Mouse (Mus musculus): ENCODE measurements around the gene Cyb561. TPM values are rescaled to one million over a fixed set of nuclear protein-coding genes. Genes with fewer than 3 reads are reported as not detected.
A peak's percentile ranks its signal among the peaks of the same experiment; 100 is the strongest.

Gene Cyb561
- total and polyA plus RNA-seq, 2 experiments from 2014 or later, result 7.1 to 11.4 TPM

DNA sequence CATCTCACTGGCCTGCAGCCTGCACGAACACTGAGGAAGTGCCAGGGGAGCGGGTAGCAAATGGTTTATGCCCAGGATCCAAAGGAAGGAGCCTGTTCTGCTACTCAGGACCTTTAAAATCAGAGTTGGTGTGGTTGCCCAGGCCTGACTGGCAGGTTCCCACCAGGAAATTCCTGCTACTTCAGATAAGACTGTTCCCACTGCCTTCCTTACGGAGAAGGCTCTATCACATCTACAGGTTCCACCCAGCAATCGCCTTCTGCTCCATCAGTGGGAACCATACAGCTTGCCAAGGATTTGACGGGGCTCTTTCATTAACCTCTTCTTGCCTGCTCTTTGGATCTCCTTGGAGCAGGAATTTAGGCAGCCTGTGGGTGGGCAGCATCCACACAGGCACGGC lies 34.3 kb upstream of the Cyb561 start:
- Histone ChIP-seq H3K27ac (ENCODE audit: low read depth) (no peak overlapping the region), H3K36me3 (replicated peaks; ENCODE audit: control insufficient read depth, insufficient read depth, low read length) (no peaks in the 10 kb centered on the region), H3K27me3 (ENCODE audit: control insufficient read depth, insufficient read depth, low read length) (no peaks in the 10 kb centered on the region), H3K9ac (replicated peaks; ENCODE audit: low read depth, low read length) (no peak overlapping the region), H3K9me3 (replicated peaks; ENCODE audit: control insufficient read depth, low read length) (no peaks in the 10 kb centered on the region), H3K4me2 (ENCODE audit: low read depth, low read length) (no peak overlapping the region), H3K4me1 (ENCODE audit: control insufficient read depth, insufficient read depth) (no peaks in the 10 kb centered on the region), H3K4me3 (ENCODE audit: low read depth, low read length) (no peak overlapping the region)
- 48% methylated on average over 6 of the region's 6 CpGs for WGBS
- TF ChIP-seq EP300 (IDR thresholded peaks at IDR 0.05; ENCODE audit: low read depth) (no peak), CTCF (IDR thresholded peaks at IDR 0.05; ENCODE audit: low read depth) (no peak)
- ATAC-seq (ENCODE audit: insufficient read depth, low read depth) (no peak; the same call in 1 of the 2 replicates), DNase-seq (ENCODE audit: low spot score) (peak; percentile 12)

DNA sequence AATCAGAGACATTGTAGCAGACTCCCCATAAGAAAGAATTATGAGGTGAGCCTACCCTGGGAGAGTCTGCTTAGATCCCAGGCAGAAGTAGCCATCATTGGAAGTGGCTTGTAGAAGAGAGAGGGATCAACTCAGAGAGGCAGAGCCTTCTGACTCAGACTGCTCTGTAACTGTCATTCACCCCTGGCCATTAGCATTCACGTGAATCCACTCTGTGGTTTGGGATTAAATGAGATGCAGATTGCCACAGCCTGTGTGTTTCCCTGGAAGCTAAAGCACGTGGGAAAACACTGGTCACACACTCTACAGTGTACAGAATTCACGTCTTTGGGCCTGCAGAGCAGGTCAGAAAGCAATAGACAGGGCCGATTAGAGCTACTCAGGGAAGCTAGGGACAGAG lies 31.3 kb upstream of the Cyb561 start:
- Histone ChIP-seq H3K4me2 (ENCODE audit: low read depth, low read length) (no peak overlapping the region), H3K9me3 (replicated peaks; ENCODE audit: control insufficient read depth, low read length) (no peaks in the 10 kb centered on the region), H3K36me3 (replicated peaks; ENCODE audit: control insufficient read depth, insufficient read depth, low read length) (no peaks in the 10 kb centered on the region), H3K9ac (replicated peaks; ENCODE audit: low read depth, low read length) (no peak overlapping the region), H3K27ac (ENCODE audit: low read depth) (no peak overlapping the region), H3K4me1 (ENCODE audit: control insufficient read depth, insufficient read depth) (no peaks in the 10 kb centered on the region), H3K4me3 (ENCODE audit: low read depth, low read length) (no peak overlapping the region), H3K27me3 (ENCODE audit: control insufficient read depth, insufficient read depth, low read length) (no peaks in the 10 kb centered on the region)
- ATAC-seq (ENCODE audit: insufficient read depth, low read depth), result no peak
- WGBS, result 60% methylated on average over 4 of the region's 4 CpGs
- TF ChIP-seq EP300 (IDR thresholded peaks at IDR 0.05; ENCODE audit: low read depth) (no peak), CTCF (IDR thresholded peaks at IDR 0.05; ENCODE audit: low read depth) (no peak)
- DNase-seq (ENCODE audit: low spot score), result no peak

DNA sequence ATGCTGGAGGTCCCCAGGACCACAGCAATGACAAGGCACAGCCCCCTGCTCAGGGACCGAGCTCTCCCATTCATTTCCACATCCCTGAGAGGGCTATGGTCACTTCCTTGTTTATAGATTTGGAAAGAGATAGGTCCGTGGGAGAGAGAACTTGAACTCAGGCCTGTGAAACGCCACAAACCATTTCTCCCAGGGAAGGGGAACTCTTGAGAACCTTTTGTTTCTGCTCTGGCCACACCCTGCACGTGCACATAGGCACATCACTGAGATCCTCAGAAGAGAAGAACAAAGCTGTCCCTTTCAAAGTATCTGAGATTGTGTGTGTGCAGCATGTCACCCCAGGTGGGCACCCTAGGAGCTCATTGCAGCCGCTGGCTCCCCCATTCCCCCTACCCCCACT lies 25.5 kb upstream of the Cyb561 start:
- Histone ChIP-seq H3K36me3 (replicated peaks; ENCODE audit: control insufficient read depth, insufficient read depth, low read length) (no peaks in the 10 kb centered on the region), H3K4me1 (ENCODE audit: control insufficient read depth, insufficient read depth) (no peaks in the 10 kb centered on the region), H3K27me3 (ENCODE audit: control insufficient read depth, insufficient read depth, low read length) (no peaks in the 10 kb centered on the region), H3K9ac (replicated peaks; ENCODE audit: low read depth, low read length) (no peak overlapping the region), H3K27ac (ENCODE audit: low read depth) (no peak overlapping the region), H3K4me2 (ENCODE audit: low read depth, low read length) (no peak overlapping the region), H3K9me3 (replicated peaks; ENCODE audit: control insufficient read depth, low read length) (no peaks in the 10 kb centered on the region), H3K4me3 (ENCODE audit: low read depth, low read length) (no peak overlapping the region)
- no peak for ATAC-seq (ENCODE audit: insufficient read depth, low read depth)
- WGBS, result 53% methylated on average over 5 of the region's 5 CpGs
- no peak for TF ChIP-seq CTCF (IDR thresholded peaks at IDR 0.05; ENCODE audit: low read depth)
- TF ChIP-seq EP300 (IDR thresholded peaks at IDR 0.05; ENCODE audit: low read depth), result no peak
- DNase-seq (ENCODE audit: low spot score), result no peak

DNA sequence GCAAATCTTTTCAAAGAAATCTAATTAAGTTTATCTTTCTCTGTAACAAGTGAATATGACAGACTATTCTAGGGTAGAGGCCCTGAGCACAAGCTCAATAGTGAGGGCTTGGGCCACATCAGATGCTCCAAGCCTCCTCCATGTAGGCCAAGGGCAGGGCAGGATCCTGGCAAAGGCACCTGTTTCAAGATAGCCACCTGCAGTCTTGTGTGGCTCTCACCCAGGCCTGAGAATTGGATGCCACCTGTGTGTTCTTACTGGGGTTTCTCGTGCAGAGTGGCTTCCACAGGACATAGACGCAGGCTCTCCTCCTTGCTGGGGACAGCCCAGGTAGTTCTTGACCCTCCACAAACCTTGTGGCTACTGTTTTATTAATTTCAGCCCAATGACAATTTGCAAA lies 25.1 kb upstream of the Cyb561 start:
- no peak overlapping the region for H3K4me2 ChIP-seq (ENCODE audit: low read depth, low read length)
- WGBS, result 68% methylated on average over 2 of the region's 2 CpGs
- no peaks in the 10 kb centered on the region for H3K36me3 ChIP-seq (replicated peaks; ENCODE audit: control insufficient read depth, insufficient read depth, low read length)
- H3K9ac ChIP-seq (replicated peaks; ENCODE audit: low read depth, low read length), result no peak overlapping the region
- H3K4me1 ChIP-seq (ENCODE audit: control insufficient read depth, insufficient read depth), result no peaks in the 10 kb centered on the region
- H3K4me3 ChIP-seq (ENCODE audit: low read depth, low read length), result no peak overlapping the region
- H3K27ac ChIP-seq (ENCODE audit: low read depth), result no peak overlapping the region
- no peak for TF ChIP-seq CTCF (IDR thresholded peaks at IDR 0.05; ENCODE audit: low read depth)
- no peak for TF ChIP-seq EP300 (IDR thresholded peaks at IDR 0.05; ENCODE audit: low read depth)
- no peak for DNase-seq (ENCODE audit: low spot score)
- ATAC-seq (ENCODE audit: insufficient read depth, low read depth), result no peak
- H3K27me3 ChIP-seq (ENCODE audit: control insufficient read depth, insufficient read depth, low read length), result no peaks in the 10 kb centered on the region
- H3K9me3 ChIP-seq (replicated peaks; ENCODE audit: control insufficient read depth, low read length), result no peaks in the 10 kb centered on the region

DNA sequence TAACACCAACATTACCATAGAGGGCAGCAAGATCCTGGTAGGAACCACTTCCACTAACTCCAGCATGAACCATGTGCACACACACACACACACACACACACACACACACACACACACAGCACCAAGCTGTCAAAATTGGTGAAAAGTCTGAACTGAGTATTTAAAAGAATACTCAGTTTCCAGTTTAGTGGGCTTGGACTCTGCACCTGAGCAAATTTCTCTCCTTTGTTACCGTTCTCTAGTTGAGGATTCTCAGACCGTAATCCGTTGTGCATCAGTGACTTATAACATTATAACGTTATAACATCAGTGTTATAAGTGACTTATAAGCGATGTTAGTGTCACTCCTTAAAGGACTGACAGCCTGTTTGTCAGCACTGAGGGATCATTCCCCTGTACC lies 22.5 kb upstream of the Cyb561 start:
- Histone ChIP-seq H3K9me3 (replicated peaks; ENCODE audit: control insufficient read depth, low read length) (no peaks in the 10 kb centered on the region), H3K9ac (replicated peaks; ENCODE audit: low read depth, low read length) (no peak overlapping the region), H3K27ac (ENCODE audit: low read depth) (no peak overlapping the region), H3K4me1 (ENCODE audit: control insufficient read depth, insufficient read depth) (no peaks in the 10 kb centered on the region), H3K36me3 (replicated peaks; ENCODE audit: control insufficient read depth, insufficient read depth, low read length) (no peaks in the 10 kb centered on the region), H3K27me3 (ENCODE audit: control insufficient read depth, insufficient read depth, low read length) (no peaks in the 10 kb centered on the region; the same call in 1 of the 2 replicates), H3K4me2 (ENCODE audit: low read depth, low read length) (no peak overlapping the region), H3K4me3 (ENCODE audit: low read depth, low read length) (no peak overlapping the region)
- no peak for ATAC-seq (ENCODE audit: insufficient read depth, low read depth)
- 87% methylated on average over 5 of the region's 5 CpGs for WGBS
- no peak for DNase-seq (ENCODE audit: low spot score)
- TF ChIP-seq EP300 (IDR thresholded peaks at IDR 0.05; ENCODE audit: low read depth) (no peak), CTCF (IDR thresholded peaks at IDR 0.05; ENCODE audit: low read depth) (no peak)

DNA sequence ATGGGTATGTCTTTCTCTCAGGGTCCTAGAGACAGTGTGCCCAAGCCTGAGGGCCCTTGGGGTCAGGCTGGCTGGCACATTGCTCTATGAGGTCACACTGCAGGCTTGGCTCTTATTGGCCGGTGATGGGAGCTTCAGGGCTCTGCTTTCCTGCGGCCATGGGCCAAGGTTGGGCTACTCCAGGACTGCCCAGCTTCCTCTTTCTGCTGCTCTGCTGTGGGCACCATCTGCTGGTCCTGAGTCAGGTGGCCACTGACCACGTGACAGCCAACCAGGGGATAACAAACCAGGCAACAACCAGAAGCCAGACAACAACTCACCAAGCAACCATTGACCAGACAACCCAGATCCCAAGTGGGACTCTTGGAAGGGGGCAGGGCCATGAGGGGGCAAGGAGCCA lies 21.9 kb upstream of the Cyb561 start:
- Histone ChIP-seq H3K4me2 (ENCODE audit: low read depth, low read length) (no peak overlapping the region), H3K36me3 (replicated peaks; ENCODE audit: control insufficient read depth, insufficient read depth, low read length) (no peaks in the 10 kb centered on the region), H3K4me1 (ENCODE audit: control insufficient read depth, insufficient read depth) (no peaks in the 10 kb centered on the region), H3K27me3 (ENCODE audit: control insufficient read depth, insufficient read depth, low read length) (no peaks in the 10 kb centered on the region; the same call in 1 of the 2 replicates), H3K9me3 (replicated peaks; ENCODE audit: control insufficient read depth, low read length) (no peaks in the 10 kb centered on the region), H3K4me3 (ENCODE audit: low read depth, low read length) (no peak overlapping the region), H3K27ac (ENCODE audit: low read depth) (no peak overlapping the region), H3K9ac (replicated peaks; ENCODE audit: low read depth, low read length) (no peak overlapping the region)
- TF ChIP-seq CTCF (IDR thresholded peaks at IDR 0.05; ENCODE audit: low read depth) (no peak), EP300 (IDR thresholded peaks at IDR 0.05; ENCODE audit: low read depth) (no peak)
- ATAC-seq (ENCODE audit: insufficient read depth, low read depth), result no peak
- DNase-seq (ENCODE audit: low spot score), result no peak
- 60% methylated on average over 3 of the region's 3 CpGs for WGBS
